Mouse (Mus musculus) megakaryocyte-erythroid progenitor cell, adult 5-6 weeks (primary cell): ENCODE measurements around the gene Atg5. TPM values are rescaled to one million over a fixed set of nuclear protein-coding genes. Genes with fewer than 3 reads are reported as not detected.

ENCODE experiments used
- ATAC-seq: replicated peaks from 2 replicates; pipeline ENCODE4 v1.8.0; 2016; ENCODE audit warnings: mild to moderate bottlenecking, inconsistent platforms; ENCODE audit not compliant: severe bottlenecking, poor library complexity, low FRiP score, low TSS enrichment
- total RNA-seq, 2 experiments: library from RNA; stranded (forward) in 1 of 2; stranded (reverse) in 1 of 2; fragments of 200-1000, 215-1000 nt in 1 of 2; fragments of >200 nt in 1 of 2; fragmentation: Nextera tagmentation in 1 of 2; gene quantifications; 2 replicates each; pipeline ENCODE4 v1.2.3; 2014 to 2017

The Atg5 gene
- total RNA-seq, 2 experiments from 2014 or later, result 23.8 to 33.4 TPM

- ATAC-seq, result peak; percentile 64
Measured at GRCm38 (mm10) chr10:44380476-44381208, 112.5 kb downstream of the Atg5 start.

DNA sequence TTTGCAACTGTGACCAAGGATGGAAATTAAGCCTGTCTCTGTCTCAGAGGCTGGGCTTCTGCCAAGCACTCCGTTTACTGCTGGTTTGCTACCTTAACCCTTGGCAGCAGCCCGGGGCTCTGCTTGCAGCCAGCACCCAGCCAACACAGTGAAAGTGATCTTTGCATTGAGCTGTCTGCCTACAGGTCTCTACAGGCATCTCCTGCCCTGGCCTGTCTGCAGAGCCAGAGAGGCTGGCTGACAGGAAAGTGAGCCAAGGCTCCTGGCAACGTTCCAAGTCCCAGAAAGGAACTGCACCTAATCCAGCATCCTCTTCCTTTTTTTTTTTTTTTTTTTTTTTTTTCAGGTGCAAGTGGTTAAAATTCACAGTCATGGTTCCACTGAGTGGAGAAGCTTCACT lies 113.2 kb downstream of the Atg5 start:
- ATAC-seq, result peak; percentile 35; the same call in 1 of the 2 replicates

DNA sequence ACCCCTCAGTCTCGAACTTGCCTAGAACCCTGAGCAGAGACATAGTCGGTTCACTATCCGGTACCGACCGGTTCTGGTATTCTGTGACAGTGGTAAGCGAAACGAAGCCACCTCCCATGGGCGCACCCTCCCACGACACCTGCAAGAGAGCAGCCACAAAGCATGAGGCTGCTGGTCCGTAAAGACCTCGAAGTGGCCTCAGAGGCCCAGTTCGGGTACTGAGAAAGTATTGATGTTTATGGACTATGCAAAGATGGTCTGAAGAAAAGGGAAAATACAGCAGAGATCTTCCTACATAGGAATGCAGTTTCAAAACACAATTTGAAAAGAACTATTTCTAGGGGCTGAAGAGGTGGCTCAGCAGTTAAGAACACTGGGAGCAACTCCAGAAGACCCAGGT lies 113.8 kb downstream of the Atg5 start:
- no peak for ATAC-seq

GRCm38 (mm10) chr10:44383213-44383612 lies 115.1 kb downstream of the Atg5 start:
- ATAC-seq, result no peak

DNA sequence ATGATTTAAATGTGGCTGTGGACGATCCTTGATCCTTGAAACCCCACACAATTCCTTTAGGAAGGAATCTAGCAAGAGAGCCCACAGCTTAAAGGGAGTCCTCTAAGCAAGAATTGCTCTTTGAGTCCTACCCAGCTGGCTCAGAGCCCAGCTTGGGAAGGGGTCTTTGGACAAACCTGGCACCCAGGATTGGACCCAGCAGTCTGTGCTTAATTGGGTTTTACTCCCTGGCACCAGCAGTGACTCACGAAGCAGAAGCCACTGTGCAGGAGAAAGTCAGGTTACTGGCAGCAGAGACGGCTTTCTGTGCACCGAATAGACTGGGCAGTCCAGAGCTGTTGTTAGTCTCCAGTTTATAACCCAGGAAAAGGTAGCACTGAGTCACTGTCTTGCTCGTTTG lies 117.1 kb downstream of the Atg5 start:
- ATAC-seq, result no peak

DNA sequence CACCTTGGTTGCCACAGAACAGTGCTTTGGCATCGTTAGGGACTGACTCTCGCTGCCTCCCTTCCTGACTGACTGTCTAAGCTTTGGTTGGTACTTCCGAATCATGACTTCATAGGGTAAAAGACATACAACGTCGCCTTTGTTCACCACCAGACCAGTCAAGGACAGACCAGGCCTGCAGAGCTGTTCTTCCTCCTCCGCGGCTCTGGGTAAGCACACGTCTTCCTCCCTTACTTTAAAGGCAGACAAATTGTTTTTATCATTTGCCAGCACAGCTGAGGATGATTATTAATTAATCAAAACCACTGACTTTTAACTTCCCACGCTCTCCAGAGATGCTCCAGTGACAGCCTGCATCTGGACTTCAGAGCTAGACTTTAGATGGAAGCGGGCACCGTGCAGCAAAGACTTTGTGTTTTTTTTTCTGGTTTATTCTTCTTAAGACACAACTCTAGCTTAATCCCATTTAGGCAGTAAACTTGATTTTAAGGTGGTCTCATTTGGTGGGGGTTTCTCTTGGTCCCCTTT lies 120.6 kb downstream of the Atg5 start:
- ATAC-seq, result no peak

GRCm38 (mm10) chr10:44390286-44390685 lies 122.1 kb downstream of the Atg5 start:
- no peak for ATAC-seq

- no peak for ATAC-seq
Measured at GRCm38 (mm10) chr10:44391509-44392290, 123.5 kb downstream of the Atg5 start.

DNA sequence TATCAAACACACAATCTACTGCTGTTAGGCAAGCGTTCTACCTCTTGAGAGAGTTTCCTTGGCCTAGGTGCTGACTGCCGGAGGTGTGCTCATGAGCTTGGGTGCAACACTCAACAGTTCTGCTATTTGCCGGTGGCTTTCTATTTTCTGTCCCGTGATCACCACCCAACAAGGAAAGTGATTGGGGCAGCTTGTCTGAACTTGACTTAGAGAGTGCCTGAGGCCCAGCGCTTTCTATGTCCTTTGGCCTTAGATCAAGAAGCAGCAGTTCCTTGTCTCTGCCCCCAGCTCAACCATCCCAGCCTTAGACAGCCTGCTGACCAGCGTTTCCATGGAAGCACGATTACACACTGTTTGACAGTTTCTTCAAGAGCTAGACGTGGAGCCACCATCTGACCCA lies 124.7 kb downstream of the Atg5 start:
- ATAC-seq, result no peak

- 0 out of 2 replicates have a peak, but pooled peaks have one; percentile 23 for ATAC-seq
Measured at GRCm38 (mm10) chr10:44400119-44400518, 132.0 kb downstream of the Atg5 start.

- ATAC-seq, result no peak
Measured at GRCm38 (mm10) chr10:44400602-44401001, 132.4 kb downstream of the Atg5 start.

- no peak for ATAC-seq
Measured at GRCm38 (mm10) chr10:44401600-44401999, 133.4 kb downstream of the Atg5 start.

GRCm38 (mm10) chr10:44403415-44403814 lies 135.3 kb downstream of the Atg5 start:
- ATAC-seq, result no peak

DNA sequence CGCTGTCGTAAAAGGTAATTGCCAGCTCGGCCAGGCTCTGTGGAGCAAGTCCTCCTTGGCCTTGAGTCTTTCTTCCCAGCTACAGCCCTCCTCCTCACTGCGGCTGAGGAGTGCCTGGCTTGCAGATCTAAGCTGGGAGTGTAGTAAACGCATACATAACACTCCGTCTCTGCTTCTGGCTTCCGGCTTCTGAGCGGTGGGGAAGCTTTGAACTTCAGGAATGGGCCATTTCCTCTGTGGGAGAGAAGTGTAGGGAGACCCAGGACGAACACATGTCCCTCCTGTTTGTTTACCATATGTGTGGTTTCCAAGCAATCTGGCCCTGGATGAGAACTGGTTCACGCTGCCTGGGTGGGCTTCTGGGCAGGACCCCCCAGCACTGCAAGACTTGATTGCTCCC lies 140.9 kb downstream of the Atg5 start:
- no peak for ATAC-seq

DNA sequence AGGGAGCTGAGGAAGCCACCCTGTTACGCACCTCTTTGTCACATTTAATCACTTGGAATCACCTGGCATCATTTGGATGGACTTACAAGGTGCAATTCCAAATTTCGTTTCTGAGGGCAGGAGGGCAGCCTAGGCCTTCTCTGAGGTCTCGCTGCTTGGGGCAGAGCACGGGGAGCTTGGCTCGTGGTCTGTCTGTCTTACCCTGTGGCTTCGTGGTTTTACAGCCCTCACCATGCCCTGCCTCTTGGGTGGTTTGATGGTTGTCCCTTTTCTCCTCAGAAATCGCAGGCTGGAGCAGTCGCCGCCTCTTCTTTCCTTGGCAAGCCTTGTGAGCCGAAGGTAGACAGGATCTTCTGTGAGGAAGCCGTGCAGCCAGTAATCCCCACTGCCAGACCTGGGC lies 141.8 kb downstream of the Atg5 start:
- ATAC-seq, result no peak

Other genes with a start within 250 kb of the Atg5 start
- gene Crybg1, start 119.5 kb upstream of the Atg5 start, total RNA-seq (2014; fragmentation: Nextera tagmentation), result 0.44 and 1.9 TPM in 2 replicates
- gene Crybg1, start 119.5 kb upstream of the Atg5 start, total RNA-seq (2017), result 1.1 TPM in 1 of 2 replicates, not detected in the other